In genomic region chr11:66975606-66976330, GRCm38 (mm10) we compare ENCODE assay signal across 23 mouse cellular contexts. TPM values are rescaled to one million over a fixed set of nuclear protein-coding genes. Genes with fewer than 3 reads are reported as not detected.
"Had no signal": no experiment of that assay in that cellular context is flagged by ENCODE, and none has a peak within 500 bp of the region (broad histone marks: within the 10 kb centered on the region; RNA-seq: fewer than 3 reads in every experiment).

No protein-coding gene starts in this region.

- H3K4me1 ChIP-seq: midbrain, embryonic 10.5 days; midbrain, embryonic 13.5 days; neural tube, embryonic 13.5 days; neural tube, embryonic 15.5 days had no signal

- ATAC-seq: midbrain, embryonic 13.5 days; midbrain, embryonic 16.5 days had no signal

- H3K4me2 ChIP-seq: liver, embryonic 11.5 days; lung, embryonic 14.5 days; midbrain, embryonic 13.5 days; neural tube, embryonic 13.5 days; neural tube, embryonic 15.5 days had no signal

- H3K27ac ChIP-seq: liver, embryonic 14.5 days; midbrain, embryonic 10.5 days; midbrain, embryonic 13.5 days; neural tube, embryonic 13.5 days; neural tube, embryonic 15.5 days had no signal

- H3K9ac ChIP-seq: liver, embryonic 14.5 days; lung, embryonic 14.5 days; midbrain, embryonic 13.5 days; neural tube, embryonic 13.5 days; neural tube, embryonic 15.5 days had no signal

- H3K36me3 ChIP-seq: midbrain, embryonic 10.5 days; midbrain, embryonic 13.5 days; neural tube, embryonic 13.5 days; neural tube, embryonic 15.5 days had no signal

- H3K4me3 ChIP-seq: midbrain, embryonic 10.5 days; midbrain, embryonic 13.5 days; myocyte; neural tube, embryonic 13.5 days; neural tube, embryonic 15.5 days had no signal

- DNase-seq: liver; lung, adult 18-20 months; lung, embryonic 14.5 days; lung, postnatal 10 days; lung, postnatal 4 days; right cerebral cortex, postnatal 14 days; thymus, adult 2 months; thymus, postnatal 25 days; thymus, postnatal 4 days had no signal

- H3K27me3 ChIP-seq: midbrain, embryonic 13.5 days; neural tube, embryonic 13.5 days; neural tube, embryonic 15.5 days had no signal

RNA-seq across cellular contexts. Expression of gene Tmem238l, which starts 19.3 kb away (rescaled TPM):
- total RNA-seq: megakaryocyte, adult 5-6 weeks; megakaryocyte-erythroid progenitor cell, adult 5-6 weeks had no signal
- polyA plus RNA-seq: liver, embryonic 11.5 days; liver, embryonic 14.5 days; liver, embryonic 16.5 days; lung, embryonic 14.5 days; midbrain, embryonic 10.5 days; midbrain, embryonic 13.5 days; midbrain, embryonic 16.5 days; myocyte; neural tube, embryonic 11.5 days; neural tube, embryonic 13.5 days; neural tube, embryonic 15.5 days; spleen, adult 2 months; testis, adult 2 months had no signal
